Mouse (Mus musculus): Measurements from ENCODE around the gene Ggta1. TPM values are rescaled to one million over a fixed set of nuclear protein-coding genes. Genes with fewer than 3 reads are reported as not detected.

Gene Ggta1
- total RNA-seq (2014; rRNA removed): 3.8 and 11.8 TPM in 2 replicates
- polyA plus RNA-seq (2015; fragmentation: Nextera tagmentation; extraction: Ambion mirVana): 3.2 and 4.7 TPM in 2 replicates

- no peak for TF ChIP-seq CTCF (IDR thresholded peaks at IDR 0.05; ENCODE audit: low read depth)
- DNase-seq (ENCODE audit: low spot score): no peak
These were observed at the start of gene Ggta1 for GRCm38 (mm10) chr2:35462791-35463281. Ggta1 (minus strand) TSS chr2:35463231.

GRCm38 (mm10) chr2:35512226-35512625 lies 49.2 kb upstream of the Ggta1 start:
- WGBS: 95% methylated on average over 4 of the region's 4 CpGs
- H3K9ac ChIP-seq (replicated peaks; ENCODE audit: low read length): no peak overlapping the region
- no peak overlapping the region for H3K4me3 ChIP-seq (ENCODE audit: low read length)
- no peaks in the 10 kb centered on the region for H3K36me3 ChIP-seq (ENCODE audit: insufficient read depth, low read length)
- peak; percentile 54 for TF ChIP-seq CTCF (IDR thresholded peaks at IDR 0.05; ENCODE audit: low read depth)
- no peaks in the 10 kb centered on the region for H3K9me3 ChIP-seq (ENCODE audit: low read length)
- H3K4me1 ChIP-seq (ENCODE audit: insufficient read depth, low read length): no peaks in the 10 kb centered on the region; the same call in 1 of the 2 replicates
- H3K27ac ChIP-seq: no peak overlapping the region
- H3K4me2 ChIP-seq (ENCODE audit: low read depth, low read length): no peak overlapping the region
- ATAC-seq (no peak), DNase-seq (ENCODE audit: low spot score) (no peak)
- H3K27me3 ChIP-seq (ENCODE audit: insufficient read depth, low read length): no peaks in the 10 kb centered on the region

More at GRCm38 (mm10) chr2:35462791-35463281, at the start of gene Ggta1:
- H3K4me2 ChIP-seq (ENCODE audit: low read depth, low read length): peak within 1 kb of the TSS; percentile 99
- H3K9me3 ChIP-seq (ENCODE audit: low read length): no peaks in the 10 kb centered on the region
- ATAC-seq: peak; percentile 27; the same call in 1 of the 2 replicates
- no peaks in the 10 kb centered on the region for H3K36me3 ChIP-seq (ENCODE audit: insufficient read depth, low read length)
- H3K27me3 ChIP-seq (ENCODE audit: insufficient read depth, low read length): no peaks in the 10 kb centered on the region
- H3K9ac ChIP-seq (replicated peaks; ENCODE audit: low read length): peak within 1 kb of the TSS; percentile 63
- H3K27ac ChIP-seq: peak within 1 kb of the TSS; percentile 45; the same call in 1 of the 2 replicates
- no peaks in the 10 kb centered on the region; the same call in 1 of the 2 replicates for H3K4me1 ChIP-seq (ENCODE audit: insufficient read depth, low read length)
- peak within 1 kb of the TSS; percentile 59 for H3K4me3 ChIP-seq (ENCODE audit: low read length)
- WGBS: 26% methylated on average over 7 of the region's 7 CpGs

- Histone ChIP-seq H3K4me3 (ENCODE audit: low read length) (no peak overlapping the region), H3K27me3 (ENCODE audit: insufficient read depth, low read length) (no peaks in the 10 kb centered on the region), H3K9me3 (ENCODE audit: low read length) (no peaks in the 10 kb centered on the region), H3K36me3 (ENCODE audit: insufficient read depth, low read length) (no peaks in the 10 kb centered on the region), H3K27ac (no peak overlapping the region), H3K9ac (replicated peaks; ENCODE audit: low read length) (no peak overlapping the region), H3K4me2 (ENCODE audit: low read depth, low read length) (no peak overlapping the region), H3K4me1 (ENCODE audit: insufficient read depth, low read length) (no peaks in the 10 kb centered on the region; the same call in 1 of the 2 replicates)
- DNase-seq (ENCODE audit: low spot score): no peak
- 63% methylated on average over 1 of the region's 1 CpGs for WGBS
- TF ChIP-seq CTCF (IDR thresholded peaks at IDR 0.05; ENCODE audit: low read depth): no peak
- ATAC-seq: no peak
These were observed 47.9 kb upstream of the Ggta1 start for GRCm38 (mm10) chr2:35510920-35511319.

- H3K9ac ChIP-seq (replicated peaks; ENCODE audit: low read length): no peak overlapping the region
- H3K27ac ChIP-seq: no peak overlapping the region
- H3K9me3 ChIP-seq (ENCODE audit: low read length): no peaks in the 10 kb centered on the region
- H3K4me3 ChIP-seq (ENCODE audit: low read length): no peak overlapping the region
- H3K27me3 ChIP-seq (ENCODE audit: insufficient read depth, low read length): no peaks in the 10 kb centered on the region
- 68% methylated on average over 4 of the region's 4 CpGs for WGBS
- DNase-seq (ENCODE audit: low spot score) (no peak), ATAC-seq (no peak)
- H3K4me1 ChIP-seq (ENCODE audit: insufficient read depth, low read length): no peaks in the 10 kb centered on the region; the same call in 1 of the 2 replicates
- H3K36me3 ChIP-seq (ENCODE audit: insufficient read depth, low read length): no peaks in the 10 kb centered on the region
- TF ChIP-seq CTCF (IDR thresholded peaks at IDR 0.05; ENCODE audit: low read depth): no peak
- H3K4me2 ChIP-seq (ENCODE audit: low read depth, low read length): no peak overlapping the region
These were observed 46.9 kb upstream of the Ggta1 start for GRCm38 (mm10) chr2:35509888-35510287.

- Histone ChIP-seq H3K4me2 (ENCODE audit: low read depth, low read length) (no peak overlapping the region), H3K9me3 (ENCODE audit: low read length) (no peaks in the 10 kb centered on the region), H3K27me3 (ENCODE audit: insufficient read depth, low read length) (no peaks in the 10 kb centered on the region), H3K4me1 (ENCODE audit: insufficient read depth, low read length) (no peaks in the 10 kb centered on the region; the same call in 1 of the 2 replicates), H3K27ac (no peak overlapping the region), H3K9ac (replicated peaks; ENCODE audit: low read length) (no peak overlapping the region), H3K36me3 (ENCODE audit: insufficient read depth, low read length) (no peaks in the 10 kb centered on the region), H3K4me3 (ENCODE audit: low read length) (no peak overlapping the region)
- no peak for TF ChIP-seq CTCF (IDR thresholded peaks at IDR 0.05; ENCODE audit: low read depth)
- WGBS: 53% methylated on average over 6 of the region's 6 CpGs
- ATAC-seq (no peak), DNase-seq (ENCODE audit: low spot score) (no peak)
These were observed 46.3 kb upstream of the Ggta1 start for GRCm38 (mm10) chr2:35509343-35509667.

- Histone ChIP-seq H3K36me3 (ENCODE audit: insufficient read depth, low read length) (no peaks in the 10 kb centered on the region), H3K27ac (peak overlapping the region; percentile 8), H3K4me2 (ENCODE audit: low read depth, low read length) (no peak overlapping the region), H3K27me3 (ENCODE audit: insufficient read depth, low read length) (no peaks in the 10 kb centered on the region), H3K9me3 (ENCODE audit: low read length) (no peaks in the 10 kb centered on the region), H3K4me1 (ENCODE audit: insufficient read depth, low read length) (no peaks in the 10 kb centered on the region; the same call in 1 of the 2 replicates), H3K4me3 (ENCODE audit: low read length) (no peak overlapping the region), H3K9ac (replicated peaks; ENCODE audit: low read length) (no peak overlapping the region)
- TF ChIP-seq CTCF (IDR thresholded peaks at IDR 0.05; ENCODE audit: low read depth): no peak
- DNase-seq (ENCODE audit: low spot score) (peak; percentile 77), ATAC-seq (peak; percentile 54; the same call in 1 of the 2 replicates)
- 31% methylated on average over 10 of the region's 10 CpGs for WGBS
These were observed 45.7 kb upstream of the Ggta1 start for GRCm38 (mm10) chr2:35508597-35509342.

GRCm38 (mm10) chr2:35507191-35507511 lies 44.1 kb upstream of the Ggta1 start:
- Histone ChIP-seq H3K4me1 (ENCODE audit: insufficient read depth, low read length) (no peaks in the 10 kb centered on the region; the same call in 1 of the 2 replicates), H3K9me3 (ENCODE audit: low read length) (no peaks in the 10 kb centered on the region), H3K4me2 (ENCODE audit: low read depth, low read length) (no peak overlapping the region), H3K27me3 (ENCODE audit: insufficient read depth, low read length) (no peaks in the 10 kb centered on the region), H3K4me3 (ENCODE audit: low read length) (no peak overlapping the region), H3K9ac (replicated peaks; ENCODE audit: low read length) (no peak overlapping the region), H3K27ac (no peak overlapping the region), H3K36me3 (ENCODE audit: insufficient read depth, low read length) (no peaks in the 10 kb centered on the region)
- peak; percentile 36 for ATAC-seq
- TF ChIP-seq CTCF (IDR thresholded peaks at IDR 0.05; ENCODE audit: low read depth): no peak
- DNase-seq (ENCODE audit: low spot score): no peak
- WGBS: 58% methylated on average over 9 of the region's 9 CpGs
